Mouse (Mus musculus) testis, postnatal 14 days (tissue): ENCODE measurements around the gene Rassf5.

Source experiments
- DNase-seq: peaks from one replicate; pipeline ENCODE4 v3.0.0; 2021; ENCODE audit warnings: low spot score

Rassf5 gene

GRCm38 (mm10) chr1:131137717-131138118 lies 107.3 kb downstream of the Rassf5 start:
- DNase-seq = no peak

- no peak for DNase-seq
Observed at GRCm38 (mm10) chr1:131137111-131137510, 107.9 kb downstream of the Rassf5 start.

GRCm38 (mm10) chr1:131135960-131136629 lies 109.0 kb downstream of the Rassf5 start:
- no peak for DNase-seq

- DNase-seq = peak; percentile 77
Observed at GRCm38 (mm10) chr1:131134942-131135522, 110.0 kb downstream of the Rassf5 start.

- DNase-seq = no peak
Observed at GRCm38 (mm10) chr1:131134231-131134630, 110.8 kb downstream of the Rassf5 start.
